Mouse (Mus musculus): ENCODE results near the gene Slc25a34.

GRCm38 (mm10) chr4:141645988-141646387, 22.4 kb upstream of the Slc25a34 start:
- no peak for TF ChIP-seq POLR2A (IDR thresholded peaks at IDR 0.05; ENCODE audit: control insufficient read depth, low read depth, low read length)
- no peak for TF ChIP-seq CTCF (IDR thresholded peaks at IDR 0.05; ENCODE audit: control insufficient read depth, insufficient read depth, insufficient replicate concordance, low read depth, low read length)
